Mouse (Mus musculus) cortical plate, adult 2 months (tissue): ENCODE measurements at regions not wholly inside any gene's neighbourhood (a gene's known extent, or its start where the extent isn't known, plus 50 kb on each side); places are given as distances from the start of the nearest gene placed in this dataset.

Source experiments
- CTCF ChIP-seq: fragments of 200-500 bp; IDR thresholded peaks from 2 replicates; pipeline ENCODE4 v1.5.1; 2011; ENCODE audit warnings: mild to moderate bottlenecking, control low read depth, low read length; ENCODE audit not compliant: insufficient read depth; ENCODE audit errors: extremely low read depth
- POLR2A ChIP-seq: fragments of 200-500 bp; IDR thresholded peaks from 2 replicates; pipeline ENCODE4 v1.6.1; 2011; ENCODE audit warnings: mild to moderate bottlenecking, low read length, control low read depth; ENCODE audit not compliant: insufficient read depth; ENCODE audit errors: extremely low read depth

- no peak for TF ChIP-seq POLR2A
- no peak for TF ChIP-seq CTCF
Measured at GRCm38 (mm10) chr13:11005374-11005773, 644.7 kb upstream of the Chrm3 start.
